Mouse (Mus musculus): ENCODE measurements around the gene Gna13.

DNA sequence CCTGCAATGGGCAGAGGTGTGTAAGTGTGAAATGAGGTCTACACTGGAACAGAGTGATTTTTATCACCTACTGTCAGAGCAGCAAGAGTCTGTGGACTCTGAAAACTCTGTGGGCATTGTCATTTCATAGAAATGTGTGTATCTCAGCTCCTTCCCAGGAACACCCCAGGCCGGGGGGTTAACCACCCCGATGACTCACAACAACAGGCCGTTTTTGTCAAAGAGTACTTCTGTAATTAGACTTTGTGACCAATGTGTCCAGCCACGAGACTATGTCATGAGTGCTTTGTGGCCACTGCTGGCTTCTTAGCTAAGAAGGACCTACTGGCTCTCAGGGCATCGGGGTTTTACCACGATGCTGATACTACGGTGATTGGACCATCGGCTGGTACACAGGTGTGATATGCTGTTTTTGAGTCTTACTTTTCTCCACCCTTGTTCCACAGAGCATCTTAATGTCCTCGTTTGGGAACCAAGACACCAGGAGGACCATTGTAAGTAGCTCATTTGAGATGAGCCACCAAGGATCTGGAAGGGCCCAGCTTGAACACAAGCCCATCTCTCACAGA is 54.9 kb downstream of the Gna13 start:
- TF ChIP-seq CTCF (IDR thresholded peaks at IDR 0.05; ENCODE audit: low read depth), result no peak
- TF ChIP-seq EP300 (optimal IDR thresholded peaks at IDR 0.05), result no peak
